Mouse (Mus musculus) effector memory CD4-positive, alpha-beta T cell, adult 7 months (primary cell): ENCODE results near the gene Ankar. TPM values are rescaled to one million over a fixed set of nuclear protein-coding genes. Genes with fewer than 3 reads are reported as not detected.

Experiments
- polyA plus RNA-seq: library from polyadenylated mRNA; unstranded; fragments of 100-300 nt; shearing (Covaris generic); gene quantifications from one replicate; pipeline ENCODE4 v1.2.1, GENCODE M21; 2017

Ankar gene
- polyA plus RNA-seq: not detected

DNA sequence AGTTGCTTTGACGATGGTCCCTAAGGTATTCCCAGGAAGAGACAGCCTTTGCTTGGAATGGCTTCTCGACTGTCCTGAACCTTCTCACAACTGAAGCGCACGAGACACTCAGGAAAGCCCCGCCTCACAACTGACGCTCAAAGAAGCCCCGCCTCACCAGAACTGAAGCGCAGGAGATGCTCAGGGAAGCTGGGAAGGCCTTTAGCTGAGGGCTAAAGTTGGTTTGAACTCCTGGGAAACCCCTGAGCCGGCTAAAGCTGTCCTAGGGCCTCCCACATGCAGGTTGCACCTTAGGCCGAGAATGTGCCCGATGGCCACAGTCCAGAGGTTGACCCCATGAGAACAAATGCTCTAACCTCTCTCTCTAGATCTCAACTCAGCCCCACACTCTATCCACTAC is at the start of gene Ankar:
Gene Ankar (minus strand): TSS at position 101 of the 400 bp plus-strand sequence.

DNA sequence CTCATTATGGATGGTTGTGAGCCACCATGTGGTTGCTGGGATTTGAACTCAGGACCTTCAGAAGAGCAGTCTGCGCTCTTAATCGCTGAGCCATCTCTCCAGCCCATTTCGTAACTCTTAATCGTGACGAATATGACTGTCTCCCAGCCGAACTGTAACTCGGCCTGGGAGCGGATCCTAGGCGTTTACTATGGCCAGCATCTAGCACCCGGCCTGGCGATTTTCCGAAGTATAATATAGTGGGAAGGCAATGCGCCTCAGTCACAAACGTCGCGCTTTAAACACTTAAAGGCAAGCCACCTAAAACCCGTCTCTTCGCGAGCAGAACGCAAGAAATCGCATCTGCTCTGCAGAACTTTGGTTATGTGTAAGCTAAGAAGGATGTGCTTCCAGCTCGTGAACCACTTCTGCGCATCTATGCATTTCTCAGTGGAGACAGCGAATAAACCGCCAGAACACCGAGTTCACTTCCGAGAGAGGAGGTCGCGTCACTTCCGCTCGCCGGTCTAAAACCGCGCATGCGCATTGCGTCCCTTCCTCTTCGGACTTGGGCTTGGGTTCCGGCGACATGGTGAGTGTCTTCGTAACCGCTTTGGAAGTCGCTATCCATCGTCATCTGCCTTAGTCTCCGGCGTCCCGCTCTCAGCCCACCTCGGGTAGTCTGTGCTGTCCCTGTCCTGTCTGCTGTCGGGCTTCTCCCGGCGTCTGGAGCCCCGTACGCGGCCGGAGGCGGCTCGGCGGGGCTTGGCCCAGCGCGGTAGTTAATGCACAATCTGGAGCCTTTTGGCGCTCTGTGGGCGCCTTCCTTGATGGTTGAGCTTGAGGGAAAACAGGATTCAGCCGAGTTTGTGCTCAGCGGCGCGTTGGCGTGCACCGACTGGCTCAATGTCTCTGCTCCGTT is 10.6 kb upstream of the Ankar start, which contains the start of gene Rpl37a:
Gene Rpl37a (plus strand): TSS at position 538 of the 901 bp plus-strand sequence.

Other genes with a start within 250 kb of the Ankar start
- not detected for gene March4, start 163.6 kb downstream of the Ankar start, polyA plus RNA-seq
- gene Smarcal1, start 117.3 kb downstream of the Ankar start, polyA plus RNA-seq: 18.6 TPM
- gene Rpl37a, start 10.7 kb upstream of the Ankar start, polyA plus RNA-seq: 2,506 TPM
- not detected for gene Igfbp2, start 123.9 kb upstream of the Ankar start, polyA plus RNA-seq
- 0.23 TPM for gene Igfbp5, start 174.3 kb upstream of the Ankar start, polyA plus RNA-seq